Mouse (Mus musculus) sigmoid colon, adult 10 weeks (tissue): ENCODE results near the gene Uxs1. TPM values are rescaled to one million over a fixed set of nuclear protein-coding genes. Genes with fewer than 3 reads are reported as not detected.

Source experiments
- polyA plus RNA-seq: library from polyadenylated mRNA; stranded (reverse); fragments of 350-450 nt; fragmentation: Illumina TruSeq; extraction: RNeasy Lipid Tissue Mini Kit (QIAGEN cat#74804); gene quantifications from one replicate; pipeline ENCODE4 v1.2.3, GENCODE M21; 2014; ENCODE audit warnings: low read depth, low replicate concordance

The Uxs1 gene
- 76.6 TPM for polyA plus RNA-seq

GRCm38 (mm10) chr1:43827763-43828194 lies at the start of gene Uxs1:
TSS of gene Uxs1 (minus strand) at chr1:43827800.

GRCm38 (mm10) chr1:43730491-43730924 lies 97.1 kb downstream of the Uxs1 start, which contains the start of gene 1500015O10Rik:
TSS of gene 1500015O10Rik (plus strand) at chr1:43730602.

Other genes with a start within 250 kb of the Uxs1 start
- gene 1500015O10Rik, start 97.2 kb downstream of the Uxs1 start, polyA plus RNA-seq, result 0.54 TPM
- 135 TPM for gene Tpp2, start 105.8 kb upstream of the Uxs1 start, polyA plus RNA-seq
- gene Mettl21c, start 192.2 kb upstream of the Uxs1 start, polyA plus RNA-seq, result not detected
- 0.63 TPM for gene Gm8251, start 234.1 kb upstream of the Uxs1 start, polyA plus RNA-seq